Mouse (Mus musculus): ENCODE data around the gene Cc2d2b.

Cc2d2b gene

GRCm38 (mm10) chr19:40748559-40748958 is at the start of gene Cc2d2b:
Gene Cc2d2b, plus strand, starts transcription at chr19:40748753.
- WGBS = 76% methylated on average over 17 of the region's 17 CpGs

GRCm38 (mm10) chr19:40699816-40700215 is 48.7 kb upstream of the Cc2d2b start:
- WGBS = 67% methylated on average over 5 of the region's 5 CpGs

GRCm38 (mm10) chr19:40702406-40702805 is 46.1 kb upstream of the Cc2d2b start:
- WGBS = 8% methylated on average over 4 of the region's 4 CpGs

- 60% methylated on average over 16 of the region's 16 CpGs for WGBS
Measured at GRCm38 (mm10) chr19:40712889-40713628, 35.5 kb upstream of the Cc2d2b start.

- 72% methylated on average over 5 of the region's 5 CpGs for WGBS
Measured at GRCm38 (mm10) chr19:40714700-40715099, 33.9 kb upstream of the Cc2d2b start.

- WGBS = 82% methylated on average over 6 of the region's 6 CpGs
Measured at GRCm38 (mm10) chr19:40716981-40717380, 31.6 kb upstream of the Cc2d2b start.

GRCm38 (mm10) chr19:40719439-40720105 is 29.0 kb upstream of the Cc2d2b start:
- WGBS = 32% methylated on average over 11 of the region's 11 CpGs

GRCm38 (mm10) chr19:40720381-40720780 is 28.2 kb upstream of the Cc2d2b start:
- WGBS = 68% methylated on average over 12 of the region's 12 CpGs

- 49% methylated on average over 11 of the region's 11 CpGs for WGBS
Measured at GRCm38 (mm10) chr19:40722137-40723038, 26.2 kb upstream of the Cc2d2b start.

- WGBS = 55% methylated on average over 10 of the region's 10 CpGs
Measured at GRCm38 (mm10) chr19:40723516-40723915, 25.0 kb upstream of the Cc2d2b start.

- 87% methylated on average over 4 of the region's 4 CpGs for WGBS
Measured at GRCm38 (mm10) chr19:40726148-40726547, 22.4 kb upstream of the Cc2d2b start.

- 81% methylated on average over 2 of the region's 2 CpGs for WGBS
Measured at GRCm38 (mm10) chr19:40726614-40727013, 21.9 kb upstream of the Cc2d2b start.

- 96% methylated on average over 4 of the region's 4 CpGs for WGBS
Measured at GRCm38 (mm10) chr19:40728213-40728612, 20.3 kb upstream of the Cc2d2b start.

GRCm38 (mm10) chr19:40728732-40729420 is 19.7 kb upstream of the Cc2d2b start:
- WGBS = 64% methylated on average over 12 of the region's 12 CpGs

GRCm38 (mm10) chr19:40733409-40733808 is 15.1 kb upstream of the Cc2d2b start:
- 38% methylated on average over 10 of the region's 10 CpGs for WGBS

GRCm38 (mm10) chr19:40733849-40734248 is 14.7 kb upstream of the Cc2d2b start:
- WGBS = 40% methylated on average over 4 of the region's 4 CpGs

GRCm38 (mm10) chr19:40736680-40737512 is 11.7 kb upstream of the Cc2d2b start:
- 17% methylated on average over 17 of the region's 17 CpGs for WGBS

GRCm38 (mm10) chr19:40737613-40738012 is 10.9 kb upstream of the Cc2d2b start:
- 74% methylated on average over 5 of the region's 5 CpGs for WGBS

- WGBS = 73% methylated on average over 13 of the region's 13 CpGs
Measured at GRCm38 (mm10) chr19:40738683-40739324, 9.7 kb upstream of the Cc2d2b start.

GRCm38 (mm10) chr19:40746603-40747002 is 1.9 kb upstream of the Cc2d2b start:
- 35% methylated on average over 4 of the region's 4 CpGs for WGBS
